Mouse (Mus musculus): ENCODE data around the gene Cdh13.

- TF ChIP-seq CTCF (IDR thresholded peaks at IDR 0.05; ENCODE audit: low read depth) = no peak
- TF ChIP-seq EP300 (optimal IDR thresholded peaks at IDR 0.05) = no peak
These were observed 132.1 kb downstream of the Cdh13 start for GRCm38 (mm10) chr8:118415672-118416071.

All from stomach, postnatal 0 days (tissue).